Mouse (Mus musculus): ENCODE results near the gene Hist1h1a. TPM values are rescaled to one million over a fixed set of nuclear protein-coding genes. Genes with fewer than 3 reads are reported as not detected.

Gene Hist1h1a
- polyA plus RNA-seq, 1 experiment from 2014 or later, result not detected

GRCm38 (mm10) chr13:23729706-23730105, 33.8 kb upstream of the Hist1h1a start:
- no peak for ATAC-seq (ENCODE audit: low FRiP score, low TSS enrichment)

GRCm38 (mm10) chr13:23730479-23730878, 33.0 kb upstream of the Hist1h1a start:
- H3K27me3 ChIP-seq (ENCODE audit: control insufficient read depth, insufficient read depth, low read length), result no peaks in the 10 kb centered on the region
- ATAC-seq (ENCODE audit: low FRiP score, low TSS enrichment) (no peak), DNase-seq (no peak)
- WGBS, result 63% methylated on average over 8 of the region's 8 CpGs
- H3K9ac ChIP-seq (replicated peaks; ENCODE audit: low read length), result no peak overlapping the region
- no peak overlapping the region for H3K4me2 ChIP-seq (ENCODE audit: low read length)
- H3K36me3 ChIP-seq (ENCODE audit: control insufficient read depth, insufficient read depth, low read length), result no peaks in the 10 kb centered on the region
- no peak overlapping the region for H3K27ac ChIP-seq (replicated peaks; ENCODE audit: low read depth, low read length)
- H3K4me3 ChIP-seq (replicated peaks; ENCODE audit: low read depth, low read length), result no peak overlapping the region
- no peaks in the 10 kb centered on the region for H3K9me3 ChIP-seq (ENCODE audit: control insufficient read depth, low read length)
- H3K4me1 ChIP-seq (ENCODE audit: control insufficient read depth, insufficient read depth, low read length), result no peaks in the 10 kb centered on the region

More at GRCm38 (mm10) chr13:23729706-23730105, 33.8 kb upstream of the Hist1h1a start:
- Histone ChIP-seq H3K4me2 (ENCODE audit: low read length) (no peak overlapping the region), H3K9me3 (ENCODE audit: control insufficient read depth, low read length) (no peaks in the 10 kb centered on the region), H3K4me1 (ENCODE audit: control insufficient read depth, insufficient read depth, low read length) (no peaks in the 10 kb centered on the region), H3K27me3 (ENCODE audit: control insufficient read depth, insufficient read depth, low read length) (no peaks in the 10 kb centered on the region), H3K9ac (replicated peaks; ENCODE audit: low read length) (no peak overlapping the region), H3K27ac (replicated peaks; ENCODE audit: low read depth, low read length) (no peak overlapping the region), H3K4me3 (replicated peaks; ENCODE audit: low read depth, low read length) (no peak overlapping the region), H3K36me3 (ENCODE audit: control insufficient read depth, insufficient read depth, low read length) (no peaks in the 10 kb centered on the region)
- no peak for DNase-seq
- WGBS, result 94% methylated on average over 5 of the region's 5 CpGs

GRCm38 (mm10) chr13:23732156-23732804, 31.2 kb upstream of the Hist1h1a start:
- no peaks in the 10 kb centered on the region for H3K9me3 ChIP-seq (ENCODE audit: control insufficient read depth, low read length)
- H3K27me3 ChIP-seq (ENCODE audit: control insufficient read depth, insufficient read depth, low read length), result no peaks in the 10 kb centered on the region
- no peak overlapping the region for H3K4me2 ChIP-seq (ENCODE audit: low read length)
- H3K36me3 ChIP-seq (ENCODE audit: control insufficient read depth, insufficient read depth, low read length), result no peaks in the 10 kb centered on the region
- DNase-seq, result peak; percentile 78
- no peak for ATAC-seq (ENCODE audit: low FRiP score, low TSS enrichment)
- H3K4me1 ChIP-seq (ENCODE audit: control insufficient read depth, insufficient read depth, low read length), result no peaks in the 10 kb centered on the region
- no peak overlapping the region for H3K9ac ChIP-seq (replicated peaks; ENCODE audit: low read length)
- H3K27ac ChIP-seq (replicated peaks; ENCODE audit: low read depth, low read length), result no peak overlapping the region
- WGBS, result 25% methylated on average over 8 of the region's 8 CpGs
- no peak overlapping the region for H3K4me3 ChIP-seq (replicated peaks; ENCODE audit: low read depth, low read length)

GRCm38 (mm10) chr13:23737091-23737490, 26.4 kb upstream of the Hist1h1a start:
- ATAC-seq (ENCODE audit: low FRiP score, low TSS enrichment) (no peak), DNase-seq (no peak)
- H3K27ac ChIP-seq (replicated peaks; ENCODE audit: low read depth, low read length), result no peak overlapping the region
- H3K4me3 ChIP-seq (replicated peaks; ENCODE audit: low read depth, low read length), result no peak overlapping the region
- 67% methylated on average over 5 of the region's 5 CpGs for WGBS
- H3K9me3 ChIP-seq (ENCODE audit: control insufficient read depth, low read length), result no peaks in the 10 kb centered on the region
- peaks cover 19% of the 10 kb centered on the region for H3K4me1 ChIP-seq (ENCODE audit: control insufficient read depth, insufficient read depth, low read length)
- H3K36me3 ChIP-seq (ENCODE audit: control insufficient read depth, insufficient read depth, low read length), result no peaks in the 10 kb centered on the region
- H3K4me2 ChIP-seq (ENCODE audit: low read length), result no peak overlapping the region
- H3K9ac ChIP-seq (replicated peaks; ENCODE audit: low read length), result no peak overlapping the region
- H3K27me3 ChIP-seq (ENCODE audit: control insufficient read depth, insufficient read depth, low read length), result no peaks in the 10 kb centered on the region

GRCm38 (mm10) chr13:23738041-23738440, 25.4 kb upstream of the Hist1h1a start:
- DNase-seq (no peak), ATAC-seq (ENCODE audit: low FRiP score, low TSS enrichment) (no peak)
- H3K4me3 ChIP-seq (replicated peaks; ENCODE audit: low read depth, low read length), result peak overlapping the region; percentile 48
- peak overlapping the region; percentile 98 for H3K4me2 ChIP-seq (ENCODE audit: low read length)
- no peaks in the 10 kb centered on the region for H3K27me3 ChIP-seq (ENCODE audit: control insufficient read depth, insufficient read depth, low read length)
- H3K9me3 ChIP-seq (ENCODE audit: control insufficient read depth, low read length), result no peaks in the 10 kb centered on the region
- WGBS, result 17% methylated on average over 4 of the region's 4 CpGs
- no peaks in the 10 kb centered on the region for H3K36me3 ChIP-seq (ENCODE audit: control insufficient read depth, insufficient read depth, low read length)
- H3K4me1 ChIP-seq (ENCODE audit: control insufficient read depth, insufficient read depth, low read length), result peaks cover 19% of the 10 kb centered on the region
- H3K9ac ChIP-seq (replicated peaks; ENCODE audit: low read length), result peak overlapping the region; percentile 24; the same call in 1 of the 2 replicates
- H3K27ac ChIP-seq (replicated peaks; ENCODE audit: low read depth, low read length), result peak overlapping the region; percentile 42

- H3K9me3 ChIP-seq (ENCODE audit: control insufficient read depth, low read length), result no peaks in the 10 kb centered on the region
- peak within 1 kb of the TSS; percentile 48 for H3K4me3 ChIP-seq (replicated peaks; ENCODE audit: low read depth, low read length)
- peak within 1 kb of the TSS; percentile 98 for H3K4me2 ChIP-seq (ENCODE audit: low read length)
- peaks cover 19% of the 10 kb centered on the region for H3K4me1 ChIP-seq (ENCODE audit: control insufficient read depth, insufficient read depth, low read length)
- no peaks in the 10 kb centered on the region for H3K27me3 ChIP-seq (ENCODE audit: control insufficient read depth, insufficient read depth, low read length)
- H3K27ac ChIP-seq (replicated peaks; ENCODE audit: low read depth, low read length), result peak within 1 kb of the TSS; percentile 78
- H3K36me3 ChIP-seq (ENCODE audit: control insufficient read depth, insufficient read depth, low read length), result no peaks in the 10 kb centered on the region
- ATAC-seq (ENCODE audit: low FRiP score, low TSS enrichment), result peak; percentile 94
- H3K9ac ChIP-seq (replicated peaks; ENCODE audit: low read length), result peak within 1 kb of the TSS; percentile 57; the same call in 1 of the 2 replicates
- DNase-seq, result peak; percentile 93
- under 1% methylated on average over 30 of the region's 38 CpGs for WGBS
Observed at GRCm38 (mm10) chr13:23738677-23739068, 24.8 kb upstream of the Hist1h1a start, which contains the start of gene Hist1h1c. TSS of gene Hist1h1c (plus strand) at chr13:23738808.

GRCm38 (mm10) chr13:23739069-23739921, 24.2 kb upstream of the Hist1h1a start:
- peak; percentile 85 for ATAC-seq (ENCODE audit: low FRiP score, low TSS enrichment)
- peak; percentile 92 for DNase-seq
- no peaks in the 10 kb centered on the region for H3K27me3 ChIP-seq (ENCODE audit: control insufficient read depth, insufficient read depth, low read length)
- H3K27ac ChIP-seq (replicated peaks; ENCODE audit: low read depth, low read length), result peak overlapping the region; percentile 78
- H3K9ac ChIP-seq (replicated peaks; ENCODE audit: low read length), result peak overlapping the region; percentile 57; the same call in 1 of the 2 replicates
- peaks cover 19% of the 10 kb centered on the region for H3K4me1 ChIP-seq (ENCODE audit: control insufficient read depth, insufficient read depth, low read length)
- peak overlapping the region; percentile 98 for H3K4me2 ChIP-seq (ENCODE audit: low read length)
- no peaks in the 10 kb centered on the region for H3K9me3 ChIP-seq (ENCODE audit: control insufficient read depth, low read length)
- no peaks in the 10 kb centered on the region for H3K36me3 ChIP-seq (ENCODE audit: control insufficient read depth, insufficient read depth, low read length)
- WGBS, result under 1% methylated on average over 39 of the region's 39 CpGs
- H3K4me3 ChIP-seq (replicated peaks; ENCODE audit: low read depth, low read length), result peak overlapping the region; percentile 48

- Histone ChIP-seq H3K4me3 (replicated peaks; ENCODE audit: low read depth, low read length) (peak overlapping the region; percentile 48), H3K4me1 (ENCODE audit: control insufficient read depth, insufficient read depth, low read length) (peaks cover 19% of the 10 kb centered on the region), H3K4me2 (ENCODE audit: low read length) (peak overlapping the region; percentile 98), H3K9me3 (ENCODE audit: control insufficient read depth, low read length) (no peaks in the 10 kb centered on the region), H3K36me3 (ENCODE audit: control insufficient read depth, insufficient read depth, low read length) (no peaks in the 10 kb centered on the region), H3K27ac (replicated peaks; ENCODE audit: low read depth, low read length) (peak overlapping the region; percentile 78), H3K27me3 (ENCODE audit: control insufficient read depth, insufficient read depth, low read length) (no peaks in the 10 kb centered on the region), H3K9ac (replicated peaks; ENCODE audit: low read length) (peak overlapping the region; percentile 57; the same call in 1 of the 2 replicates)
- ATAC-seq (ENCODE audit: low FRiP score, low TSS enrichment) (no peak), DNase-seq (no peak)
- WGBS, result 2% methylated on average over 14 of the region's 14 CpGs
Observed at GRCm38 (mm10) chr13:23739922-23740252, 23.6 kb upstream of the Hist1h1a start.
